Mouse (Mus musculus) ES-Bruce4 (cell line): ENCODE data around the gene Upf3b. TPM values are rescaled to one million over a fixed set of nuclear protein-coding genes. Genes with fewer than 3 reads are reported as not detected.
"Not testable (repeated sequence)": the region's sequence is repeated elsewhere in the genome, so short reads cannot be mapped to it uniquely, and the experiment has no call there.

Experiments used
- H3K27ac ChIP-seq: 2 replicates; pipeline ENCODE4 v1.5.1; 2012; ENCODE audit warnings: low read length, inconsistent platforms; ENCODE audit not compliant: insufficient read depth
- H3K27me3 ChIP-seq: 2 replicates; pipeline ENCODE4 v1.6.1; 2012; ENCODE audit warnings: mild to moderate bottlenecking, low read length, inconsistent platforms; ENCODE audit not compliant: control insufficient read depth, poor library complexity, insufficient read depth, severe bottlenecking
- H3K36me3 ChIP-seq: 2 replicates; pipeline ENCODE4 v1.6.1; 2012; ENCODE audit warnings: inconsistent platforms, mild to moderate bottlenecking, low read length, moderate library complexity; ENCODE audit not compliant: control insufficient read depth, poor library complexity, insufficient read depth, severe bottlenecking
- H3K4me1 ChIP-seq: one replicate; pipeline ENCODE4 v1.8.1; 2011; ENCODE audit warnings: low read length; ENCODE audit not compliant: control insufficient read depth, insufficient read depth
- H3K4me3 ChIP-seq: 2 replicates; pipeline ENCODE4 v1.5.1; 2011; ENCODE audit warnings: low read depth, mild to moderate bottlenecking, low read length
- H3K9ac ChIP-seq: 2 replicates; pipeline ENCODE4 v1.6.1; 2012; ENCODE audit warnings: low read depth, mild to moderate bottlenecking, inconsistent platforms; ENCODE audit not compliant: poor library complexity, severe bottlenecking
- H3K9me3 ChIP-seq: replicated peaks from 2 replicates; pipeline ENCODE4 v1.6.1; 2012; ENCODE audit warnings: mild to moderate bottlenecking, low read length, inconsistent platforms; ENCODE audit not compliant: control insufficient read depth, poor library complexity, insufficient read depth, severe bottlenecking
- CTCF ChIP-seq: IDR thresholded peaks from one replicate; pipeline ENCODE4 v1.8.1; 2011; ENCODE audit warnings: low read depth, low read length
- EP300 ChIP-seq: IDR thresholded peaks from 2 replicates; pipeline ENCODE4 v1.6.1; 2011; ENCODE audit warnings: low read depth, low read length; ENCODE audit not compliant: insufficient read depth
- POLR2A ChIP-seq: IDR thresholded peaks from one replicate; pipeline ENCODE4 v1.8.1; 2011; ENCODE audit warnings: low read length; ENCODE audit not compliant: insufficient read depth
- polyA plus RNA-seq: library from polyadenylated mRNA; stranded (reverse); fragments of >200 nt; gene quantifications from 2 replicates; pipeline ENCODE4 v1.2.4, GENCODE M21; 2011; ENCODE audit warnings: low read depth; ENCODE audit not compliant: missing spikeins, insufficient read depth, insufficient read length

The Upf3b gene
- 57.0 and 61.2 TPM in 2 replicates for polyA plus RNA-seq

- H3K27ac ChIP-seq: peak within 1 kb of the TSS; percentile 47
- TF ChIP-seq POLR2A (peak; percentile 60), EP300 (no peak), CTCF (no peak)
These were observed at the start of gene Upf3b for GRCm38 (mm10) chrX:37110193-37110880. Gene Upf3b (minus strand): TSS chrX:37110322.

DNA sequence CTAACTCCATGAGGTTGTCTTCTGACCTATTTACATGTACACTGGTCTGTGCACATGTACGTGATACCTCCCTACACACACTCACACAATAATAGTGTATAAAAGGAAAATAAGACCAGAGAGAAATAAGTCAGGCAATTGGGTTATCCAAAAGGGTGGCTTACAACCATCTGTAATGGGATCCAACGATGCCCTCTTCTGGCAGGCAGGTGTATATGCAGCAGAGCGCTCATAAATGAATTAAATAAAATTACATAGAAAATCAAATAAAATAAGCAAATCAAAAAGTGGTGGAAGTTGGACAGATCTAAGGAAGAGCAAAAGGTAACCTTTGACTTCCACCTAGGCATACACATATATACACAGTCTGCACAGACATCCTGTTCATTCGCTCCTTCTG, 47.7 kb upstream of the Upf3b start:
- Histone ChIP-seq H3K9ac (no peak overlapping the region), H3K36me3 (no peaks in the 10 kb centered on the region), H3K27me3 (no peaks in the 10 kb centered on the region), H3K9me3 (no peaks in the 10 kb centered on the region), H3K4me1 (no peaks in the 10 kb centered on the region), H3K4me3 (no peak overlapping the region), H3K27ac (no peak overlapping the region)
- no peak for TF ChIP-seq POLR2A
- no peak for TF ChIP-seq EP300
- TF ChIP-seq CTCF: no peak

More at GRCm38 (mm10) chrX:37110193-37110880, at the start of gene Upf3b:
- Histone ChIP-seq H3K9me3 (no peaks in the 10 kb centered on the region), H3K4me3 (peak within 1 kb of the TSS; percentile 95), H3K4me1 (no peaks in the 10 kb centered on the region), H3K36me3 (no peaks in the 10 kb centered on the region; the same call in 1 of the 2 replicates), H3K9ac (peak within 1 kb of the TSS; percentile 78), H3K27me3 (no peaks in the 10 kb centered on the region)

- H3K4me1 ChIP-seq: no peaks in the 10 kb centered on the region
- no peaks in the 10 kb centered on the region; the same call in 1 of the 2 replicates for H3K36me3 ChIP-seq
- H3K27ac ChIP-seq: no peak overlapping the region
- TF ChIP-seq EP300 (no peak), POLR2A (no peak), CTCF (peak; percentile 3)
- no peaks in the 10 kb centered on the region for H3K9me3 ChIP-seq
- H3K4me3 ChIP-seq: no peak overlapping the region
- no peaks in the 10 kb centered on the region for H3K27me3 ChIP-seq
- no peak overlapping the region for H3K9ac ChIP-seq
These were observed 34.8 kb upstream of the Upf3b start for GRCm38 (mm10) chrX:37144954-37145353.

- H3K27me3 ChIP-seq, H3K36me3 ChIP-seq, H3K9me3 ChIP-seq: not testable (repeated sequence)
These were observed 34.4 kb upstream of the Upf3b start for GRCm38 (mm10) chrX:37144498-37144897.

GRCm38 (mm10) chrX:37141732-37142131, 31.6 kb upstream of the Upf3b start:
- Histone ChIP-seq H3K4me1 (no peaks in the 10 kb centered on the region), H3K4me3 (no peak overlapping the region), H3K36me3 (peaks cover 2% of the 10 kb centered on the region; the same call in 1 of the 2 replicates), H3K9ac (no peak overlapping the region), H3K27me3 (no peaks in the 10 kb centered on the region), H3K27ac (no peak overlapping the region), H3K9me3 (no peaks in the 10 kb centered on the region)
- TF ChIP-seq EP300 (no peak), CTCF (no peak), POLR2A (no peak)

More at GRCm38 (mm10) chrX:37144498-37144897, 34.4 kb upstream of the Upf3b start:
- not testable (repeated sequence) for H3K4me3 ChIP-seq, H3K27ac ChIP-seq, H3K9ac ChIP-seq, H3K4me1 ChIP-seq

GRCm38 (mm10) chrX:37126671-37127358, 16.7 kb upstream of the Upf3b start, which contains the start of gene Nkap:
Gene Nkap (plus strand): TSS chrX:37126795.
- peak within 1 kb of the TSS; percentile 100 for H3K4me3 ChIP-seq
- TF ChIP-seq CTCF: no peak
- TF ChIP-seq POLR2A: no peak
- no peak for TF ChIP-seq EP300
- peak within 1 kb of the TSS; percentile 91 for H3K9ac ChIP-seq
- no peaks in the 10 kb centered on the region for H3K9me3 ChIP-seq
- no peaks in the 10 kb centered on the region for H3K27me3 ChIP-seq
- no peaks in the 10 kb centered on the region; the same call in 1 of the 2 replicates for H3K36me3 ChIP-seq
- H3K27ac ChIP-seq: no peak within 1 kb of the TSS
- H3K4me1 ChIP-seq: no peaks in the 10 kb centered on the region
